Mouse (Mus musculus) MEL (cell line): ENCODE results near the gene Nudt12. TPM values are rescaled to one million over a fixed set of nuclear protein-coding genes. Genes with fewer than 3 reads are reported as not detected.

Experiments
- DNase-seq: peaks from one replicate; pipeline ENCODE4 v3.0.0; 2011; ENCODE audit warnings: low read depth, low spot score
- H3K27ac ChIP-seq: 2 replicates; pipeline ENCODE4 v1.5.1; 2012; ENCODE audit warnings: low read depth, mild to moderate bottlenecking, control low read depth, low read length, moderate library complexity; ENCODE audit not compliant: control insufficient read depth
- H3K27me3 ChIP-seq, 2 experiments: fragments of 150-350 bp in 1 of 2; sonication (generic) in 1 of 2; 2 replicates each; pipeline ENCODE4 v1.6.1; 2012; ENCODE audit warnings: low read length in 2 of 2, mild to moderate bottlenecking in 2 of 2, improper control_type of control experiment in 1 of 2, moderate library complexity in 1 of 2; ENCODE audit not compliant: insufficient read depth in 2 of 2, control insufficient read depth in 1 of 2
- H3K36me3 ChIP-seq, 2 experiments: 2 replicates each; pipeline ENCODE4 v1.6.1; 2012 to 2014; ENCODE audit warnings: low read length in 2 of 2, improper control_type of control experiment in 1 of 2, inconsistent platforms in 1 of 2, mild to moderate bottlenecking in 1 of 2; ENCODE audit not compliant: insufficient read depth in 2 of 2, control insufficient read depth in 1 of 2
- H3K4me1 ChIP-seq, 2 experiments: fragments of 150-350 bp in 1 of 2; sonication (generic) in 1 of 2; 2 replicates each; pipeline ENCODE4 v1.6.1; 2012; ENCODE audit warnings: low read length in 2 of 2, improper control_type of control experiment in 1 of 2, mild to moderate bottlenecking in 1 of 2; ENCODE audit not compliant: insufficient read depth in 2 of 2, control insufficient read depth in 1 of 2
- H3K4me3 ChIP-seq, 2 experiments: fragments of 150-350 bp in 1 of 2; sonication (generic) in 1 of 2; 2 replicates each; pipeline ENCODE4 v1.5.1; 2012; ENCODE audit warnings: low read depth in 2 of 2, low read length in 2 of 2, mild to moderate bottlenecking in 2 of 2, moderate library complexity in 2 of 2, control low read depth in 1 of 2, improper control_type of control experiment in 1 of 2; ENCODE audit not compliant: control insufficient read depth in 1 of 2, insufficient read depth in 1 of 2
- H3K79me2 ChIP-seq: 2 replicates; pipeline ENCODE4 v1.6.1; 2012; ENCODE audit warnings: mild to moderate bottlenecking, low read length, moderate library complexity; ENCODE audit not compliant: control insufficient read depth, poor library complexity, insufficient read depth
- H3K9ac ChIP-seq: 2 replicates; pipeline ENCODE4 v1.6.1; 2012; ENCODE audit warnings: low read depth, mild to moderate bottlenecking, control low read depth, low read length, moderate library complexity; ENCODE audit not compliant: control insufficient read depth, poor library complexity, severe bottlenecking
- H3K9me3 ChIP-seq: fragments of 150-350 bp; sonication (generic); replicated peaks from 2 replicates; pipeline ENCODE4 v1.6.1; 2012; ENCODE audit warnings: mild to moderate bottlenecking, low read length, improper control_type of control experiment, moderate library complexity; ENCODE audit not compliant: insufficient read depth
- CHD2 ChIP-seq: IDR thresholded peaks from 2 replicates; pipeline ENCODE4 v1.6.1; 2011; ENCODE audit warnings: low read length, improper control_type of control experiment
- CTCF ChIP-seq, 3 experiments: IDR thresholded peaks in 2 of 3; conservative IDR thresholded peaks in 1 of 3; 2 replicates each; pipeline ENCODE4 v1.5.1; 2011 to 2012; ENCODE audit warnings: low read length in 3 of 3, low read depth in 2 of 3, mild to moderate bottlenecking in 2 of 3, improper control_type of control experiment in 1 of 3, inconsistent platforms in 1 of 3, mixed read lengths in 1 of 3, moderate library complexity in 1 of 3; ENCODE audit not compliant: control insufficient read depth in 1 of 3, insufficient read depth in 1 of 3, poor library complexity in 1 of 3, severe bottlenecking in 1 of 3
- ELF1 ChIP-seq: IDR thresholded peaks from 2 replicates; pipeline ENCODE4 v1.6.1; 2014; ENCODE audit warnings: low read depth, mild to moderate bottlenecking, inconsistent platforms, low read length, improper control_type of control experiment, moderate library complexity
- EP300 ChIP-seq, 2 experiments: IDR thresholded peaks; 2 replicates each; pipeline ENCODE4 v1.6.1; 2011; ENCODE audit warnings: improper control_type of control experiment in 2 of 2, low read length in 2 of 2, low read depth in 1 of 2, mild to moderate bottlenecking in 1 of 2
- ETS1 ChIP-seq: IDR thresholded peaks from 2 replicates; pipeline ENCODE4 v1.6.1; 2012; ENCODE audit warnings: low read depth, mild to moderate bottlenecking, inconsistent platforms, low read length, improper control_type of control experiment, moderate library complexity
- GATA1 ChIP-seq: IDR thresholded peaks from 2 replicates; pipeline ENCODE4 v1.6.1; 2011; ENCODE audit warnings: low read depth, low read length, improper control_type of control experiment
- HCFC1 ChIP-seq: IDR thresholded peaks from 2 replicates; pipeline ENCODE4 v1.6.1; 2012; ENCODE audit warnings: low read depth, mild to moderate bottlenecking, inconsistent platforms, low read length, improper control_type of control experiment, moderate library complexity
- JUND ChIP-seq: IDR thresholded peaks from 2 replicates; pipeline ENCODE4 v1.6.1; 2011; ENCODE audit warnings: low read depth, mild to moderate bottlenecking, improper control_type of control experiment, low read length
- KAT2A ChIP-seq: conservative IDR thresholded peaks from 2 replicates; pipeline ENCODE4 v1.6.1; 2012; ENCODE audit warnings: low read depth, low read length, improper control_type of control experiment, inconsistent platforms
- MAFK ChIP-seq: IDR thresholded peaks from 2 replicates; pipeline ENCODE4 v1.6.1; 2011; ENCODE audit warnings: low read depth, mild to moderate bottlenecking, low read length, improper control_type of control experiment, borderline replicate concordance
- MAX ChIP-seq: IDR thresholded peaks from 2 replicates; pipeline ENCODE4 v1.6.1; 2011; ENCODE audit warnings: low read length, improper control_type of control experiment
- MAZ ChIP-seq: IDR thresholded peaks from 2 replicates; pipeline ENCODE4 v1.6.1; 2012; ENCODE audit warnings: low read depth, mild to moderate bottlenecking, inconsistent platforms, low read length, improper control_type of control experiment
- MEF2A ChIP-seq: IDR thresholded peaks from 2 replicates; pipeline ENCODE4 v1.6.1; 2014; ENCODE audit warnings: low read depth, mild to moderate bottlenecking, inconsistent platforms, low read length, improper control_type of control experiment; ENCODE audit not compliant: poor library complexity, insufficient replicate concordance, severe bottlenecking; ENCODE audit errors: extremely low read depth
- MXI1 ChIP-seq: IDR thresholded peaks from 2 replicates; pipeline ENCODE4 v1.6.1; 2011; ENCODE audit warnings: mild to moderate bottlenecking, low read depth, low read length, improper control_type of control experiment
- MYB ChIP-seq: IDR thresholded peaks from 2 replicates; pipeline ENCODE4 v1.6.1; 2011; ENCODE audit warnings: mild to moderate bottlenecking, low read depth, low read length, improper control_type of control experiment
- NRF1 ChIP-seq: IDR thresholded peaks from 2 replicates; pipeline ENCODE4 v1.6.1; 2014; ENCODE audit warnings: low read depth, mild to moderate bottlenecking, inconsistent platforms, low read length, improper control_type of control experiment, moderate library complexity; ENCODE audit not compliant: poor library complexity, insufficient read depth, severe bottlenecking
- POLR2A ChIP-seq, 2 experiments: IDR thresholded peaks; 2 replicates each; pipeline ENCODE4 v1.6.1; 2011 to 2012; ENCODE audit warnings: low read length in 2 of 2, mild to moderate bottlenecking in 2 of 2, control low read depth in 1 of 2, improper control_type of control experiment in 1 of 2, low read depth in 1 of 2, moderate library complexity in 1 of 2; ENCODE audit not compliant: control insufficient read depth in 1 of 2, insufficient read depth in 1 of 2, poor library complexity in 1 of 2
- POLR2AphosphoS2 ChIP-seq: IDR thresholded peaks from 2 replicates; pipeline ENCODE4 v1.6.1; 2011; ENCODE audit warnings: low read length, improper control_type of control experiment
- POLR2AphosphoS5 ChIP-seq: IDR thresholded peaks from 2 replicates; pipeline ENCODE4 v1.6.1; 2012; ENCODE audit warnings: low read depth, borderline replicate concordance, mild to moderate bottlenecking, inconsistent platforms, low read length, moderate library complexity, mixed read lengths
- RCOR1 ChIP-seq: IDR thresholded peaks from 2 replicates; pipeline ENCODE4 v1.6.1; 2012; ENCODE audit warnings: low read depth, mild to moderate bottlenecking, inconsistent platforms, low read length, improper control_type of control experiment
- SMC3 ChIP-seq: IDR thresholded peaks from 2 replicates; pipeline ENCODE4 v1.6.1; 2011; ENCODE audit warnings: low read depth, low read length, improper control_type of control experiment
- TAL1 ChIP-seq: IDR thresholded peaks from 2 replicates; pipeline ENCODE4 v1.6.1; 2012; ENCODE audit warnings: mild to moderate bottlenecking, inconsistent platforms, low read length, moderate library complexity, mixed read lengths
- TBP ChIP-seq: IDR thresholded peaks from 2 replicates; pipeline ENCODE4 v1.8.0; 2011; ENCODE audit warnings: low read depth, low read length, improper control_type of control experiment
- TCF12 ChIP-seq: IDR thresholded peaks from 2 replicates; pipeline ENCODE4 v1.6.1; 2014; ENCODE audit warnings: low read depth, mild to moderate bottlenecking, inconsistent platforms, low read length, improper control_type of control experiment, moderate library complexity
- USF1 ChIP-seq: IDR thresholded peaks from 2 replicates; pipeline ENCODE4 v1.6.1; 2014; ENCODE audit warnings: low read depth, mild to moderate bottlenecking, inconsistent platforms, low read length, improper control_type of control experiment, moderate library complexity
- ZNF384 ChIP-seq: IDR thresholded peaks from 2 replicates; pipeline ENCODE4 v1.6.1; 2012; ENCODE audit warnings: low read depth, mild to moderate bottlenecking, inconsistent platforms, low read length, improper control_type of control experiment
- polyA plus RNA-seq, 2 experiments: library from polyadenylated mRNA; stranded (reverse) in 1 of 2; unstranded in 1 of 2; fragments of >175 nt in 1 of 2; fragments of >200 nt in 1 of 2; gene quantifications; 2 replicates each; pipeline versions ENCODE4 v1.2.1 to v1.2.4; 2012; ENCODE audit warnings: low replicate concordance in 2 of 2, low read depth in 1 of 2; ENCODE audit not compliant: insufficient read length in 2 of 2, insufficient read depth in 1 of 2, missing spikeins in 1 of 2
- total RNA-seq: library from RNA; depleted of rRNA; stranded (reverse); fragments of 300-350 nt; gene quantifications from 2 replicates; pipeline ENCODE4 v1.2.3, GENCODE M21; 2012

Nudt12 gene
- total and polyA plus RNA-seq, 3 experiments, result not detected

DNA sequence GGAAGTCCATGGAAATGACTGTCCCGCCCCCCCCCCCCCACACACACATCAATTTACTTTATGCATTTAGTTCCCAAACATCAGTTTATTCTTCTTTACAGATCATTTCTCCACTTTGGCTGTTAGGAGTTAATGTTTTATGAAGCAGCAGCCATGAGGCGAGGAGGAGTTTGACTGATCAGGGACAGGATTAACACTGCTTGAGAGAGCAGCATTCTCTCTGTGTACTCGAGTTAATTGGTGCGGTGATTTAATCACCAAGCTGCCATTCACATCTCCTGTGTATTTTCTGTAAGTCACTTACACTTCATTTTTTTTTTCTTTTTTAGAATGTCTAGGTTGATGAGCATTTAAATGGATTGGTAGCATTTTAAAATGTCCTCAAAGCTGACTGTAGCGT is 10.8 kb upstream of the Nudt12 start:
- TF ChIP-seq MXI1 (no peak), USF1 (no peak), POLR2AphosphoS2 (no peak), KAT2A (no peak), SMC3 (no peak), ETS1 (no peak), GATA1 (no peak), TCF12 (no peak), POLR2A (IDR thresholded peaks at IDR 0.05; ENCODE audit: control insufficient read depth in 1 of 2, insufficient read depth in 1 of 2, low read depth in 1 of 2, low read length in 2 of 2, poor library complexity in 1 of 2) (no peak), CHD2 (no peak), MYB (no peak), JUND (no peak), NRF1 (no peak)
- Histone ChIP-seq H3K79me2 (no peaks in the 10 kb centered on the region), H3K9ac (no peak overlapping the region), H3K36me3 (no peaks in the 10 kb centered on the region), H3K27ac (no peak overlapping the region), H3K27me3 (no peaks in the 10 kb centered on the region), H3K4me3 (no peak overlapping the region), H3K4me1 (no peaks in the 10 kb centered on the region), H3K9me3 (no peaks in the 10 kb centered on the region)
- DNase-seq, result no peak

- Histone ChIP-seq H3K36me3 (no peaks in the 10 kb centered on the region), H3K4me3 (no peak overlapping the region), H3K27ac (no peak overlapping the region), H3K4me1 (no peaks in the 10 kb centered on the region), H3K27me3 (no peaks in the 10 kb centered on the region), H3K79me2 (no peaks in the 10 kb centered on the region), H3K9me3 (no peaks in the 10 kb centered on the region), H3K9ac (no peak overlapping the region)
- TF ChIP-seq MAX, result no peak
- TF ChIP-seq CTCF (IDR thresholded peaks at IDR 0.05 in 2 of 3, conservative IDR thresholded peaks at IDR 0.05 in 1 of 3; ENCODE audit: control insufficient read depth in 1 of 3, insufficient read depth in 1 of 3, low read depth in 2 of 3, low read length in 3 of 3, poor library complexity in 1 of 3, severe bottlenecking in 1 of 3), result no peak
- TF ChIP-seq ZNF384, result no peak
- TF ChIP-seq TBP, result no peak
- TF ChIP-seq USF1, result no peak
- no peak for TF ChIP-seq MEF2A
- no peak for TF ChIP-seq POLR2AphosphoS5
- no peak for TF ChIP-seq ELF1
- no peak for TF ChIP-seq MYB
- TF ChIP-seq TCF12, result no peak
- TF ChIP-seq POLR2AphosphoS2, result no peak
- no peak for TF ChIP-seq KAT2A
- TF ChIP-seq MAFK, result no peak
- no peak for TF ChIP-seq HCFC1
- TF ChIP-seq RCOR1, result no peak
- no peak for TF ChIP-seq TAL1
- TF ChIP-seq ETS1, result no peak
- no peak for TF ChIP-seq MAZ
- TF ChIP-seq EP300 (IDR thresholded peaks at IDR 0.05; ENCODE audit: low read depth in 1 of 2, low read length in 2 of 2), result no peak
- DNase-seq, result peak; percentile 6
Measured at GRCm38 (mm10) chr17:59018666-59019065, 5.5 kb upstream of the Nudt12 start.
